Mouse (Mus musculus) layer of hippocampus, adult 6 months (tissue): ENCODE measurements around the gene Cpvl. TPM values are rescaled to one million over a fixed set of nuclear protein-coding genes. Genes with fewer than 3 reads are reported as not detected.

Source experiments
- long read RNA-seq, 2 experiments: library from polyadenylated mRNA; unstranded; transcript quantifications; one replicate each; pipeline ENCODE4 v2.0.0; 2019 to 2020
- polyA plus RNA-seq: library from polyadenylated mRNA; unstranded; fragments of <200 nt; fragmentation: Nextera tagmentation; gene quantifications from 2 replicates; pipeline ENCODE4 v1.2.3, GENCODE M21; 2021

The Cpvl gene
- polyA plus RNA-seq = 0.15 TPM in 1 of 2 replicates, not detected in the other
- long read RNA-seq, experiment 1, partial matches to known transcripts = 0 of 1 reads
- long read RNA-seq, experiment 1, other reads (novel, unspliced or antisense) = 1 of 1 reads
- long read RNA-seq, experiment 2 = 0 reads

DNA sequence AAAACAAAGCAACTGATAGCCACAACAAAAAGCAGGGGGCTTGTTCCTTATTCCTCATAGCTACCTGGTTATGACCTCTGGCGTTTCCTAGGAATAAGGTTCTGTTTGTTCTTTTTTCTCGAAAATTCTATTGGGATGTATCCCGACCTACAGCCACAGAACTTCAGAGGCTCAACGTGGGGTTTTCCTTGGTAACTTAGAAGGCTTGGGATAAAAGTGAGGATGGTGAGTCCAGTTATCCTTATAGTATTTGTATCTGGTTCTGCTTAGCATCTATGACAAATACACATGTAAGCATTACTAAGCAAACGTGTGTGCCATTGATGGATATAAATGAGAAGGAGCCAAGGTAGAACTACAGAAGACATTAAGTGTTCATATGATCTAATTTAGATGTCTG, at the start of gene Cpvl:
TSS of gene Cpvl (minus strand) at position 101 of the 400 bp plus-strand sequence.

Other genes with a start within 250 kb of the Cpvl start
- 18.2 and 21.6 TPM in 2 replicates for gene Tril, start 157.8 kb downstream of the Cpvl start, polyA plus RNA-seq
- 27.3 and 32.9 TPM in 2 replicates for gene Chn2, start 60.9 kb upstream of the Cpvl start, polyA plus RNA-seq